12 mouse cellular contexts compared by ENCODE assay signal in the genomic region with DNA sequence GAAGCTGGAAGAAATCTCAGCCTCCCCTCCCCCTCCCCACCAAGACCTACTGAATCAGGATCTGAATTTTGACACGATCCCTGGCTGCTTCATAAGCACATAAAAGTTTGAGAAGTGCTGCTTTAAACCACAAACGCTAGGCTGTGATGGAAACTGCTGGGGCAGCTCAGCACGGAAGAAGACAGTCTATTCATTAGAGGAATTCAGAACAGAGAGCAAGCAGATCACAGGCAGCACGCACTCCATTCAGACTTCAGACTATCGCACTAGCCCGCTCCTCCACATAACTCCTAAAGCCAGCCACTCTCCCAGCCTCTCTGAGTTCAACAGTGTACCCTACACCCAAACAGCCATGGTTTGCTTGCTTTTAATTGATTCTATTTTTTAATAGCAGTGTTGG. TPM values are rescaled to one million over a fixed set of nuclear protein-coding genes. Genes with fewer than 3 reads are reported as not detected.
DNase-seq lines count a peak whose midpoint lies in the region; ATAC-seq and TF ChIP-seq lines count a peak whose summit lies in the region.
"Had no signal": no experiment of that assay in that cellular context is flagged by ENCODE, and none has a peak within 500 bp of the region (broad histone marks: within the 10 kb centered on the region; RNA-seq: fewer than 3 reads in every experiment).

No protein-coding gene starts in this region.

- H3K27ac ChIP-seq in gastrocnemius, adult 2 months, result peak overlapping the region; percentile 73
- peak overlapping the region; percentile 30; the same call in 1 of the 2 replicates for H3K27ac ChIP-seq in kidney, embryonic 16.5 days (ENCODE audit: low read length)
- H3K27ac ChIP-seq in limb, embryonic 14.5 days (replicated peaks; ENCODE audit: low read depth, low read length), result 0 out of 2 replicates have a peak overlapping the region, but pooled peaks have one; percentile 38

- H3K4me3 ChIP-seq in gastrocnemius, adult 2 months, result 0 out of 2 replicates have a peak overlapping the region, but pooled peaks have one; percentile 13
- H3K4me3 ChIP-seq in kidney, embryonic 16.5 days (ENCODE audit: low read length), result no peak overlapping the region
- H3K4me3 ChIP-seq in limb, embryonic 14.5 days (replicated peaks; ENCODE audit: low read length), result no peak overlapping the region
- H3K4me3 ChIP-seq: myocyte had no signal

- no peaks in the 10 kb centered on the region for H3K9me3 ChIP-seq in kidney, embryonic 16.5 days (ENCODE audit: low read length)
- no peaks in the 10 kb centered on the region for H3K9me3 ChIP-seq in limb, embryonic 14.5 days (ENCODE audit: control insufficient read depth, low read length)

- ATAC-seq in kidney, embryonic 16.5 days (ENCODE audit: low FRiP score, low TSS enrichment), result no peak
- ATAC-seq in limb, embryonic 14.5 days (ENCODE audit: low FRiP score, low read depth), result no peak

- no peak for TF ChIP-seq POLR2A in limb, embryonic 14.5 days (IDR thresholded peaks at IDR 0.05; ENCODE audit: borderline replicate concordance, extremely low read depth, insufficient read depth, insufficient read length)

- WGBS in kidney, embryonic 16.5 days, result 31% methylated on average over 6 of the region's 6 CpGs
- 26% methylated on average over 6 of the region's 6 CpGs for WGBS in limb, embryonic 14.5 days

- no peak for TF ChIP-seq CTCF in gastrocnemius, adult 2 months (IDR thresholded peaks at IDR 0.05)

- H3K4me2 ChIP-seq in kidney, embryonic 16.5 days (replicated peaks; ENCODE audit: low read depth, low read length), result 0 out of 2 replicates have a peak overlapping the region, but pooled peaks have one; percentile 10
- no peak overlapping the region for H3K4me2 ChIP-seq in limb, embryonic 14.5 days (replicated peaks; ENCODE audit: low read depth, low read length, severe bottlenecking)

- peaks cover 24% of the 10 kb centered on the region for H3K36me3 ChIP-seq in kidney, embryonic 16.5 days (ENCODE audit: insufficient read depth, low read length)
- H3K36me3 ChIP-seq in limb, embryonic 14.5 days (ENCODE audit: control insufficient read depth, insufficient read depth, low read length), result peaks cover 28% of the 10 kb centered on the region

- no peak overlapping the region for H3K9ac ChIP-seq in kidney, embryonic 16.5 days (replicated peaks; ENCODE audit: low read length)
- no peak overlapping the region for H3K9ac ChIP-seq in limb, embryonic 14.5 days (ENCODE audit: low read depth, low read length, severe bottlenecking)

- H3K4me1 ChIP-seq in kidney, embryonic 16.5 days (ENCODE audit: insufficient read depth, low read length), result peaks cover 29% of the 10 kb centered on the region
- H3K4me1 ChIP-seq in limb, embryonic 14.5 days (ENCODE audit: control insufficient read depth, insufficient read depth, low read length), result peaks cover 7% of the 10 kb centered on the region

- no peak for DNase-seq in gastrocnemius, adult 2 months
- DNase-seq in gastrocnemius, adult 8-10 months (ENCODE audit: low spot score in 2 of 2), result no peak
- DNase-seq in kidney, postnatal 14 days, result no peak
- DNase-seq in Muller cell, postnatal 12 days (ENCODE audit: inconsistent ontology term), result peak; percentile 56
- no peak for DNase-seq in limb, embryonic 14.5 days (ENCODE audit: low spot score)
- no peak for DNase-seq in spleen, postnatal 14 days (ENCODE audit: low spot score in 2 of 2)
- no peak for DNase-seq in layer of hippocampus, adult 18-20 months (ENCODE audit: low spot score in 2 of 2)
- DNase-seq: cerebellum, postnatal 14 days; heart, postnatal 4 days; lung, postnatal 10 days had no signal

- H3K27me3 ChIP-seq in kidney, embryonic 16.5 days (ENCODE audit: insufficient read depth, low read length), result no peaks in the 10 kb centered on the region
- H3K27me3 ChIP-seq in limb, embryonic 14.5 days (ENCODE audit: control insufficient read depth, insufficient read depth, low read length), result no peaks in the 10 kb centered on the region

- intact Hi-C loops in gastrocnemius, adult 2 months (cut with DNase I), result no loop called here

RNA-seq across cellular contexts. Expression of a gene that starts 18.2 kb away (rescaled TPM):
- total RNA-seq in gastrocnemius, adult 2 months (2021), result 100 to 1,000 TPM; 162 to 163 TPM
- total RNA-seq in gastrocnemius, adult 8-10 months (2022), result 100 to 1,000 TPM; 187 to 196 (median 195) TPM
- polyA plus RNA-seq in kidney, embryonic 16.5 days (2015; fragmentation: Nextera tagmentation; extraction: Ambion mirVana), result 41.7 and 46.0 TPM in 2 replicates
- 58.2 and 58.4 TPM in 2 replicates for polyA plus RNA-seq in limb, embryonic 14.5 days (2012; rRNA removed)
- 58.0 and 60.5 TPM in 2 replicates for polyA plus RNA-seq in limb, embryonic 14.5 days (2014; fragmentation: Nextera tagmentation; extraction: Ambion mirVana)
- 100 to 1,000 TPM; 225 to 233 TPM for total RNA-seq in layer of hippocampus, adult 18-20 months (2021)

RNA-seq across cellular contexts. Expression of a gene that starts 41.3 kb away (rescaled TPM):
- total RNA-seq in gastrocnemius, adult 2 months (2021), result 1 to 10 TPM; 6.2 to 7.1 TPM
- total RNA-seq in gastrocnemius, adult 8-10 months (2022), result 1 to 10 TPM; 4.6 to 9.3 (median 6.6) TPM
- 31.6 and 33.5 TPM in 2 replicates for polyA plus RNA-seq in kidney, embryonic 16.5 days (2015; fragmentation: Nextera tagmentation; extraction: Ambion mirVana)
- 65.9 and 74.0 TPM in 2 replicates for polyA plus RNA-seq in limb, embryonic 14.5 days (2012; rRNA removed)
- 36.5 and 41.4 TPM in 2 replicates for polyA plus RNA-seq in limb, embryonic 14.5 days (2014; fragmentation: Nextera tagmentation; extraction: Ambion mirVana)
- total RNA-seq in layer of hippocampus, adult 18-20 months (2021), result 10 to 100 TPM; 14.9 to 17.6 TPM
